Mouse (Mus musculus): ENCODE results near the gene Rgs3. TPM values are rescaled to one million over a fixed set of nuclear protein-coding genes. Genes with fewer than 3 reads are reported as not detected.

The Rgs3 gene
- total RNA-seq, 2 experiments from 2014 or later = 22.2 to 27.2 TPM

DNA sequence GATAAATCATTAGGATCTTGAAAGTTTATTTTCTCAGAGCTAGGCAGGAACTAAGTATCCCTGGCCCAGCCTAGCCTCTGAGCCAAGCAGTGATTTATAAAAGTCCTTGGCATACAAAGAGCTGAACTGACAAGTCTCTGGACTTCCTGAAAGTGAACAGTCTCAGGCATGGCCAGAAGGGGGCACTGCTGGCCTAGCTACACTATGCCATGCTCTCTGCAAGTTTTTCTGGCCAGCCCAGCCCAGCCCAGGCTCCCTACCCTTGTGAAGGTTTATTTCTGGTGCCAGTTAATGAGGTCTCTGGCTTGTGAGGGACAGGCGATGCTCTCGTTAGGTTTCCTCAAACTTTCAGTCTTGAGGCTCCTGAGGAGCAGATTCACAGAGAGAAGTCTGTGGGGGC, 137.8 kb downstream of the Rgs3 start:
- DNase-seq (ENCODE audit: low spot score in 2 of 2) = peak; percentile 92 to 93
- intact Hi-C loops (cut with DNase I) = loop anchor here (1.0 to 5.0 kb wide), 3 partner anchors 64 to 425 kb away; no protein-coding TSS in a partner anchor

DNA sequence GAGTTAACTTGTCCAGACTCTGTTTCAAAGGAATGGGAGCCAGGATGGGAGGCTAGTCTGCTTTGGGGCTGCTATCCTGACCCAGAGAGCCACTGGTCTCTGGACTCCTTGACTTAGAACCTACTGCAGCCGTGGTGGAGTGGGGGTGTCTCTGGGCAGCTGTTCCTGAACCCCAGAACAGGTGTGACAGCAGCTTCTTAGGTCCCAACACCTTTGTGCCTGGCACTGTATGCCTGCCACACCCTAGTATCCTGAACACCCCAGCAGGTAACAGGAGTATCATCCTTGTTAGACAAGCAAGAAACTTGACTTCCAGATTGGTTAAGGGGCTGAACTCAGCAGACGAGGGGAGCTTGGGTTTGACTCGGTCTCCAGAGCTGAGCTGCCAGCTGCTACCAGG, 138.9 kb downstream of the Rgs3 start:
- no peak for DNase-seq (ENCODE audit: low spot score in 2 of 2)
- intact Hi-C loops (cut with DNase I) = loop anchor here (5.0 kb wide), 1 partner anchor 424 kb away; no protein-coding TSS in a partner anchor

DNA sequence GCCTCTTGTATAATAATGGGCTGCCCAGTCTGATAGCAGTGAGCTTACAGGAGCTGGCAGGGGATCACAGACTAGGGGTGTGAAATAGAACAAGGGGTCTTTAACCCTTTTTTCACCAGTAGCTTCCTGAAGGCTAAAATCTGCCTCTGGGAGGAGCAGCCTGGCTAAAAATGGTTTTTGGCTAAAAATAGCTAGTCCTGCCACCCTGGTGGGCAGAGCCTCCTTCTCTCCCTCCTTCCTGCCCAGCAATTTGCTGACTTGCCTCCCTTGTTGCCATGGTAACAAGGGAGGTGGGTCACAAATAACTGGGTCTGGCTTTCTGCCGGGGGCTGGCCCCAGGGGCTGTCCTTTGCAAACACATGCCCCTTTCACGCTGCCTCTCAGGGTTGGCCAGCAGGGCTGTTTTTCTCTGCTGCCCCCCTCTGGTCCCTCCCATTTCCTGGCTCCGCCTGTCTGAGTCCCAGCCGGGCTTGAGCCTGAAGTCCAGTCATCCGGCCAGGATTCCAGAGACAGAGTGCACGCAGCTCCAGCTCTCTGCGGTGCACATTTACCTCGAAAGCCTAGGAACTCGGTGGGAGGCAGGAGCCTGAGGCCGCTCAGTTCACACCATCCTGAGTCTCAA, 139.7 kb downstream of the Rgs3 start:
- intact Hi-C loops (cut with DNase I) = loop anchor here (5.0 kb wide), 1 partner anchor 423 kb away; no protein-coding TSS in a partner anchor
- peak; percentile 93 to 96 for DNase-seq (ENCODE audit: low spot score in 2 of 2)

DNA sequence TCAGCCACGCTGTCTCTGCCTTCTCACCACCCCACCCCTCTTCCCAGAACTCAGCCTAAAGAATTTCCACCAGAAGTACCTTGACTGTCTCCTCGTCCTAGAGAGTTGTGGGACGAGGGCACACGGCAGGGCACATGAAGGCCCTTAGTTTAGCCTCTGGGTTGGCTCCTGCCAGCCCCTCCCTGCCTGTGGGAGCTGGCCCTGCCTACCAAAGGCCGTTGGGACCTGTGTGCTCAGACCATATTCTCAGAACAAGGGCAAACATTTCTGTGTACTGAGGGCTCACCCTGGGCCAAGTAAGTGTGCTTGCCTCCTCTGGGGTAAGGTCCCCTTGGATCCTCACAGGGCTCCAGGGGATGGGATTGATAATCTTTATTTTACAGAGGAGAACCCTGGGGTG, 140.8 kb downstream of the Rgs3 start:
- no peak for DNase-seq (ENCODE audit: low spot score in 2 of 2)
- intact Hi-C loops (cut with DNase I) = no loop called here

DNA sequence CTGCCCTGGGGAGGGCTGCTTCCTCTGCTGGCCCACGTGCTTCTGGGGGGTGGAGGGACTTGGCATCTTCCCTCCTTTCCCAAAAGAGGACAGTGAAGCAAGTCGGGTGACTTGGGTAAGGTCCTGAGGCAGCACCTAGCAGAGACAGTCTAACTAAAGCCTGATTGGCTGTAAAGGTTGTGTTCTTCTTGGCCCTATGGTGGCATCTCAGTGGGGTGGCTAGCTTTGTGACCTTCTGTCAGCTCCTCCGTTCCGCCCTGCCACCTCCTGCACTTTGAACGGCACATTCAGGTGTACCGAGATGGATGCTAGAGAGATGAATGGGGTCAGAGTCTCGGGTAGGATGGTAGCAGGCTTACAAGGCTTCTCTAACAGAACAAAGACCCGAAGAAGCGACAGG, 143.5 kb downstream of the Rgs3 start:
- intact Hi-C loops (cut with DNase I) = no loop called here
- no peak for DNase-seq (ENCODE audit: low spot score in 2 of 2)

DNA sequence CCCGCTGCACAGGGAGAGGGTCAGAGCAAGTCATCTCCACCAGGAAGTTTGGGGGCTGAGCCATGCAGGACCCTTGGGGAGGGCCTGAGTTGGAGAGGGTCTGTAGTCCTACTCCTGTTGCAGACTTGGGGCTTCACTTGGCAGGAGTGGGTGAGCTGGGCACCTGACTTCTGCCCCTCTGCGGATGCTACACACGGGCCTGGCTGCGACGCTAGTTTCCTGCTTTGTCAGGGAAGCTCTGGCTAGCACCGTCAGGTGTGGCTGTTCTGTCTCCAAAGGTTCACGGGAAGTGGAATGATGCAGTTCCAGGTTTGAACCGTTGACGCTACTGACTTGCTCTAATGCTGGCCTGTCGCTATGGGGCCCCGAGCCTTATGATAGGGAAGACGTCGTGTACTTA, 144.6 kb downstream of the Rgs3 start:
- intact Hi-C loops (cut with DNase I) = no loop called here
- DNase-seq (ENCODE audit: low spot score in 2 of 2) = no peak

DNA sequence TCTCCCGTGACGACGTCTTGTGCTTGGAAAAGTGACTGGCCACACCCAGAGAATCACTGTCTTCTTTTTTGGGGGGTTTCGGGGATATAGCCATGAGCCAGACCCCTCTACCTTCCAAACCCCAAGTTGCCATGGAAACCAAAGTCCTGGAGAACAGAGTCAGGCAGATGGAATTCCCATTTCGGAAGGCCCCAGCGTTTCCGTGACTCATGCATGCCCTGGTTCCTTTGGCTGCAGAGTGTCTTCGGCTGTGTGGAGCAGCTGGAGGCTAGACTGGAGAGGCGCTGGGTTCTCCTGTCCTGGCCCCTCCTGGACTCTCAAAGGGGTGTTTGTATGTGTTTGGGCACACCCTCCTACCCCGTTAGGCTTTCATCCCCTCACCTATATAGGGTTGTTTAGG, 145.4 kb downstream of the Rgs3 start:
- peak in 1 of 2 experiments; percentile 42 for DNase-seq (ENCODE audit: low spot score in 2 of 2)
- intact Hi-C loops (cut with DNase I) = no loop called here

DNA sequence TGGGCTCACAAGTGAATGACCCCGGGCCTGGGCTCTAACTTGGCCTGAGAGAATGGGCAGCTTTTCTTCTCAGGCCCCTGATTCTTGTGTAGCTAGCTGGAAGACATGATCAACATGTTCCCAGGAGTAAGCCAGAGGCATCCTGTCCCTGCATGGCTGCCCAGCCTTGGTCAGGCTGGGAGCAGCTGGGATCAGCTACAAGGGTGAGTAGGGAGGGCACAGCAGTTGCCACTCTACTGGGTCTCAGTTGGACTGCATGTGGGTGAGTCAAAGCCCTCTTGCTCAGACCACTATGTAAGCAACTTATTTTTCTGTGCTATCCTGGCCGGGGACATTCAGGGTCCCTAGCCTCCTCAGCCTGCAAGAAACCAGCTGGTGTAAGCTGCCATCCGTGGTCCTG, 146.1 kb downstream of the Rgs3 start:
- intact Hi-C loops (cut with DNase I) = no loop called here
- DNase-seq (ENCODE audit: low spot score in 2 of 2) = no peak

DNA sequence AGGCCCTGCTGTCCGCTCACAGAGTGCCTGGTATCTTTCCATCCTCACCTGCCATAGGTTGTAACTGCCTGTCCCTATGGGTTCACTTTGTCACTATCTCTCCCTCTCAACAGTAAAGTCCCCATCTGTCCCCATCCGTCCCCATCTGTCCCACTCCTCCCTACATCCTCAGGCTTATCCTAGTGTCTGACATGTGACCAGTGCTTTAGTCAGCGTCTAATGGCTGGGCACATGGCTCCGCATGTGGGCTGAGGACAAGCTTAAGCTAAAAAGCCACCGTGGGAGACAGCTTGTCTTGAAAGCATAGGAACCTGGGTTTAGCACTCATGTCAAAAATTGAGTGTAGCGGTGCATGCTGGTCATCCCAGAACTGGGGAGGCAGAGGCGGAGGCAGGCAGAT, 148.4 kb downstream of the Rgs3 start:
- intact Hi-C loops (cut with DNase I) = no loop called here
- DNase-seq (ENCODE audit: low spot score in 2 of 2) = peak in 1 of 2 experiments; percentile 45

DNA sequence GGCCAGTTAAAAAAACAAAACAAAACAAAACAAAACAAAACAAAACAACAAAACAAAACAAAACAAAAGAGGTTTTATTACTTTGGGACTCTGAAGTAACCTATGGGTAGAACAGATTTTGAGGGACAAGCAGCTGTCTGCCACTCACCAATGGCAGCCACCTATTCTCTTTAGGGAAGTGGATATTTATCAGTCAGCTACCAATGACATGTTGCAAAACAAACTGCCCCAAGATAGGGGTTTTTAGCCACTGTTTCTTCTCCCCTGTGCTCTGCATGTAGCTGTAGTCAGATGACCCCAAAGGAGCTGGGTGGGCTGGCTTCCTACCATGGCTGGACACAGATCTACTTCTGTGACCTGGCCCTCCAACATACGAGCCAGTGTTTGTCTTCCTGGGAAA, 149.3 kb downstream of the Rgs3 start:
- intact Hi-C loops (cut with DNase I) = no loop called here
- DNase-seq (ENCODE audit: low spot score in 2 of 2) = no peak

DNA sequence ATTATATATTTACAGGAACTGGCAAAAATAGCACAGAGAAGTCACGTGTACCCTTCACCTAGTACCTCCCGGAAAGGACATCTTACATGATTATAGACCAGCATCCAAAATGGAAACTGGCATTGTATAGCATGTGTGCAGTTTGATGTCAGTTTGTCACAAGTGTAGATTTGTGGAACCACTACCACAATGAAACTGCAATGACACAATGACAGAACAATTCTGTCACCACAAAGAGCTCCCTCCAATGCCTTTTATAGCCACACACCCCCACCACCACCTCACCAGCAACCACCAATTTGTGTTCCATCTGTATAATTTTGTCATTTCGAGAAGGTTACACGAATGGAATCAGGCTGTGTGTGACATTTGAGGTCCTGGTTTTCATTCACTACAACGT, 149.8 kb downstream of the Rgs3 start:
- intact Hi-C loops (cut with DNase I) = no loop called here
- no peak for DNase-seq (ENCODE audit: low spot score in 2 of 2)

DNA sequence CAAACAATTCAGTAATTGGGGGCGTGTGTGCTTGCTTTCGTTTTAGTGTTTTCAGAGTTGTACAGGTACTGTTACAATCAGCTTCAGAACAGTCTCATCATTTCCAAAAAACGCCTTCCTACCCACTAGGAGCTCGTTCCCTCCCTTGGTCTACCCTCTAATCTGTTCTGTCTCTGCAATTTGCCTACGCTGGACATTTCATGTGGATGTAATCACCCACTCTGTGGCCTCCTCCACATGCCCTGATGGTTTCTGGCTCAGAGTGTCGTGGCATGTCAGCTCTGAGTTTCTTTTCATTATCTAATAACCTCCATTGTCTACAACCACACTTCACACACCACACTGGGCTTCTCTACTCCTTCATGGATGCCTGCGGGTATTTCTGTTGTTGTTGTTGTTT, 151.5 kb downstream of the Rgs3 start:
- intact Hi-C loops (cut with DNase I) = no loop called here
- no peak for DNase-seq (ENCODE audit: low spot score in 2 of 2)

DNA sequence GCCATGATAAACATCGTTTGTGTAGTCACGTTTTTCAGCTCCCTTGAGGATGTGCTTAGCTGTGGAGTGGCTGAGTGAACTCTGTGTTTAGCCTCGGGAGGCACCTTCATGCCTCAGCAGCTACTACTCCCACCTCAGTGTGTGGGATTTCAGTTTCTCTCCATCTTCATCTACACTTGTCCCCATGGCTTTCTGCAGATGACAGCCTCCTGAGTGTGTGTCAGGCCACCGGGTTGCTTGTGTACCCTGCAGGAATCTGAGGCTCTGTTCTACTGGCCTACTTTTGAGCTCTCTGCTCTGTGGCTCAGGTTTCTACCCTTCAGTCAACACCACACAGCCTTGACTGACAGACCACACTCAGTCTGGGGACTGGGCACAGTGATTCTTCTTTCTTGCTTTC, 151.9 kb downstream of the Rgs3 start:
- intact Hi-C loops (cut with DNase I) = no loop called here
- no peak for DNase-seq (ENCODE audit: low spot score in 2 of 2)

DNA sequence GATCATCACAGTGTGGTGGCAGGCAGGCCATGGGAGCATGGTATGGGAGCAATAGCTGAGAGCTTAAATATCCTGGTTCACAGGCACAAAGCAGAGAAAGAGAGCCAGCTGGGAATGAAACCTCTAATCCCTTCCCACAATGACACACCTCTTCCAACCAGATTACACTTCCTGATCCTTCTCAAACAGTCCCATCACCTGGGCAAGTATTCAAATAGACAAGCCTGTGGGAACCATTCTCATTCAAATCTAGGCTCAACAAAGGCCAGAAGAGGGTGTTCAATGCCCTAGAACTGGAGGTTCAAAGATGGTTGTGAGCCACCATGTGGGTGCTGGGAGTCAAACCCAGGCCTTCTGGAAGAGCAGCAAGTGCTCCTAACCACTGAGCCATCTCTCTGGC, 161.2 kb downstream of the Rgs3 start:
- intact Hi-C loops (cut with DNase I) = no loop called here
- DNase-seq (ENCODE audit: low spot score in 2 of 2) = no peak

DNA sequence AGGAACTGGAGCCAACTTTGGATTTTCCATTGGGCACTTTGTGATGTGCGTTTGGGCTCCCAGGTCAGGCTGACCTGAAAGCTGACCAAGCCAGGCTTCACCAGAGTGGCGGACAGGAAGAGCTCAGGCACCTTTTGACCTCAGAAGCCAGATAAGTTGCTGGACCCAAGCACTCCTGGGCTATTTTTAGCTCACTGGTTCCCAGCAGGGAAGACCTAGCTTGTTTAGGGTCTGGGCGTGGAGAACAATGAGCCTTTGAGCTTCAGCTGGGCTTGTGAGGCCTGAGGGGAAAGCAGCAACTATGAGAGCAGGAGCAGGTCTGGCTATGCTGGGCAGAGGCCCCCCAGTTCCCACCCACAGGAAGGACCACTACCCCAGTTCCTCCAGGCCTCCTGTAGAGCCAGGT, 162.4 kb downstream of the Rgs3 start:
- DNase-seq (ENCODE audit: low spot score in 2 of 2) = no peak
- intact Hi-C loops (cut with DNase I) = no loop called here

DNA sequence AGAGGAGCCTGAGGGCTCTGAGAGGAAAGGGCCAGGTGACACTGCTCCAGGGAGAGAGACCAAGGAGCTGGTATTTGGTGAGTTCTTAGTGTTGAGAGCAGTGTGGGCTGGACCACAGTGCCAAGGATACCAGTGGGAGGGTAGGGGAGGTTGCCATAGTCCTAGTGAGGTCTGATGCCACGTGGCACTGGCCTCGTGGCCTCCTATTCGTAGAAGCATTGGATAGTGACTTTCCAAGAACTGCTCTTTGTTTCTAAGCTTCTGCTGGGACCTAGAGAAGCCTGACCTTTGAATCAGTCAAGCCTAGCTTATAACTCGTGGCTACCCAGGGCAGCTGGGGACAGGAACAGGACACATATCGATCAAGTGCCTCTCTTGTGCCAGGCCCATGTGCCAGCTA, 164.1 kb downstream of the Rgs3 start:
- no peak for DNase-seq (ENCODE audit: low spot score in 2 of 2)
- intact Hi-C loops (cut with DNase I) = no loop called here

DNA sequence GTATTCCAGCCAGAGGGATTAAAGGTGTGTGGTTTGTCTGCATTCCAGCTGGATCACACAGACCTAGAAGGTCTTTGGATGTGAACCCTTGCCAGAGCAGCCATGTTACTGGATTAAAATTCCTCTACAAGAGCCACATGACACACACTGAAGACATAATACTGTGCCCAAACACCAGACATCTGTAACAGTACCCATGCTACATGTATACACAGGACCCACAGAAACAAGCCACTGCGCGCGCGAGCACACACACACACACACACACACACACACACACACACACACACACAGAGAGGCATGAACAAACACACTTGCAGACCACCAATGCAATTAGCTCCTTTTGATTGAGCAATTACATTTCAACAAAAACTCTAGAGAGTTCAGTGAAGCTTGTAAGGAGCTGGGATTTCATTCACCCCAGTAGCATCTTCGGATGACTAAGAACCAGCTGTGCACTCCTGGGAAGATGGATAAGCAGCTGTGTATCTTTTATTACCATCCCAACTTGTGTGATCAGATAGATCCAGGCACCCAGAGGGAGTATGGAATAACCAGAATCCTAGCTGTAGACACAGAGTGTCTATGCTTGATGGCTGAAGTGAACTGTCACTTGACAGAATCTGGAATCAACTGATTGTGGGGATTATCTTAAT, 166.8 kb downstream of the Rgs3 start:
- intact Hi-C loops (cut with DNase I) = no loop called here

DNA sequence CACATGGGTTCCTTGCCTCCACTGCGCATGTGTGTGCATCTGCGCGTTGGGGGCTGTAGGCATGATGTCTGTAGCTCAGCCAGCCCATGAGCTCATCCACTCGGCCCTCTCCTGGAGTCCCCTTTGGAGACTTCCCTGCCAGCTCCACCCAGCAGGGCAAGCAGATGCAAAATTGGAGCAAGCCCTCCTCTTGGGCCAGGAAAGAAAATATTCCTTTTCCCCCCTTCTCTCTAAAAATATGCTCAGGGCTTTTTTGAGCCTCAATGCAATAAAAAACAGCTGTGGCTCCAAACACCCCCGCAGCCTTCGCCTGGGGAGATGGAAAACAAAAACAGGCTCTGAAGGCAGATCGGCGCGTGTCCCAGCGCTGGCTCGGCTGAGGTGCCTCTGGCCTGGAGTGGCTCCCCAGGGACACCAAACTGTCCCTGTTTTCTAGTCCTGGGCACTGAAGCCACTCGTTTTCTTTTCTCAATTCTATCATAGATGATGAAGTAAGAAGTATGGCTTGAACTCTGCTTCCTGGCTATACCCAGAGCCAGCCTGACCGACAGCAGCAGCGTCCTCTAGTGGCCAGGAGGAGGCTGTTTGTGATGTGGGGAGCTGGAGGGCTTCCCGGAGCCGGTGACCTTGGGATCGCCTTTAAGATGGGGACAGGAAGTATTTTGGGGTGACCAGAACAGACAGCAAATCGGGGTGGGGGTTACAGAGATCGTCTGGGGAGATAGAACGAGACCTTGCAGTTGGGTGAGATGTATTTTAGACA, 168.1 kb downstream of the Rgs3 start:
- peak; percentile 57 to 60 for DNase-seq (ENCODE audit: low spot score in 2 of 2)
- intact Hi-C loops (cut with DNase I) = no loop called here

More for the DNA sequence above, 166.8 kb downstream of the Rgs3 start:
- no peak for DNase-seq (ENCODE audit: low spot score in 2 of 2)

DNA sequence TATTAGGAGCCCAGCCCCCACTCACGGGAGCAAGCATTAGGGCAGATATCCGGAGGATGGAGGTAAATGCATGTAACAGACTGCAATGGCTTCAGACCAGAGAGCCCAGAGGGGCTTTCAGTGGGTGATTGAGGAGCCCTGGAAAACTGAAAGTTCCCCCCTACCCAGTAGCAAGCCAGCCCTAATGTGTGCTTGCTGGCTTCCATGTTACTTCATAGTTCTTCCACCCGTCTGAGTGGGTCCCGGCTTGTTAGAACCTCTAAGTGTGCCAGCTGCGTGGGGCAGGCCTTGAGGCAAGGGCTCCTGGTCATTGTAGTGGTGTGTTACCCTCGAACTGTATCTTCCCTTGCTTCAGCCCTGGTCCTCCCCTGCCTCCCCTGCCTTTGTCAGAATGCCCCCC, 168.8 kb downstream of the Rgs3 start:
- intact Hi-C loops (cut with DNase I) = no loop called here
- no peak for DNase-seq (ENCODE audit: low spot score in 2 of 2)

DNA sequence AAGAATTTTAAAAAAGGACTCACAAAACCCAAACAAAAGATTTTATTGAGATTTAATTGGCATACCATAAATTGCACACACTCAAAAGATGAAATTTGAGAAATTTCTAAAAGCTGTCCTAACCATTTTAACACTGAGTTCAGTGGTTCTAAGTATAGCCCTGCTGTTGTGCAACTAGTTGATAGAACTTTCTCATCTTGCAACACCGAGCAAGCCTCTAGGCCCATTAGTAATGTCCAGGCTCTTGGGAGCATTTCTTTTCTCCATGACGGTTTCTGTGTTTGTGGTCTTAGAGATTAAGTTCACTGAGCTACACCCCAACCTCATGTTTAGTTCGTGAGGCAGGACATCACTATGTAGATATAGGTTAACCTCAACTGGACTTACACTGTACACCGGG, 169.5 kb downstream of the Rgs3 start:
- DNase-seq (ENCODE audit: low spot score in 2 of 2) = no peak
- intact Hi-C loops (cut with DNase I) = no loop called here

DNA sequence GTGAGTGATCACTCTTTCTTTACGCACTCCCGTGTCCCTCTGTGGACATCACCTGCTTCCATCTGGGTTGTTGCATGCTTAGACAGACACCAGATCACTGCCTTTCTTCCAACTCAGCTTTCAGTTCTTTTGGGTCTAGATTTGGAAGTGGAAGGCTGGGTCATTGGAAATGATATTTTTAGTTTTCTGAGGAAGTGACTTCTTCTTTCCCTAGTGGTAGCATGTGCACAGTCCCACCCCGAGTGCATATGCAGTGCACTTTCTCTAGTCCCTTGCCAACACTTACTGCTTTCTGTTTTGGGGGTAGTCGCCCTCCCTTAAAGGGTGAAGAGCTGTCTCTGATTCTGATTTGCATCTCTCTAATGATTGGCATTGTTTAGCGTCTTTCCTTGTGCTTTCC, 170.3 kb downstream of the Rgs3 start:
- DNase-seq (ENCODE audit: low spot score in 2 of 2) = no peak
- intact Hi-C loops (cut with DNase I) = no loop called here
